Mouse (Mus musculus): Measurements from ENCODE around the gene Rxfp4. TPM values are rescaled to one million over a fixed set of nuclear protein-coding genes. Genes with fewer than 3 reads are reported as not detected.

The Rxfp4 gene
- total RNA-seq, 2 experiments from 2014 or later, result not detected

DNA sequence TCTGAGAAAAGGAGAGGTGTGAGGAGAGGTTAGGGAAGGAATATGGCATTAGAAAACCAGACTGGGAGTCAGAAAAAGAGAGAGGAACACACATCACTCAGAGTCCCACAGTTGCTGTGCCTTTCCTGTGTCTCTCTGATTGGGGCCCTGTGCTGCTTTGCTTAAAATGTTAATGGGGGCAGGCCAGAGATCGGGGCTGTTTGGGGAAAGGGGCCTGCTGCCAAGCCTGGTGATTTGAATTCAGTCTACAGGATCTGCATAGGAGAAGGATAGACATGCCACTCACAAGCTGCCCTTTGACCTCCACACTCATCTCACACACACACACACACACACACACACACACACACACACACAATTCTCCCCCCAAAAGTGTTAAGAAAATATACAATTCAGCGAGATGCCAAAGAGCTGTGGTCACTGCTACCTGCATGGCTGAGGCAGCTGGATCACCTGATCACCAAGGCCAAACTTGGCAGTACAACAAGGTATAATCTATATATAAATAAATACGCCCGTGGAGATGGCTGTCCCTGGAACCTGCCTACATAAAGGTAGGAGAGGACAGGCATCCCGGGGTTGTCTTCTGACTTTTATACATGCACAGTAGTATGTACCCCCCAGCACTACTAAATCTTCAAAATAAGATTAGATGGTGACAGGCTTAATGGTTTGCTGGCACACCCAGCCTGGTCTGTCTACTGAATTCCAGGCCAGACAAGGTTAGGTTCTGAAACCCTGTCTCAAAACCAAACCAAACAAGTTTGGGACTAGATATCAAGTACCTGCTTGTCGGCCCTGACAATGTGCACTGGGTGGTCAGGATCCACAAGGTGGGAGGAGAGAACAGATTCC is 801 bp upstream of the Rxfp4 start:
- ATAC-seq (replicated peaks; ENCODE audit: poor library complexity), result no peak

DNA sequence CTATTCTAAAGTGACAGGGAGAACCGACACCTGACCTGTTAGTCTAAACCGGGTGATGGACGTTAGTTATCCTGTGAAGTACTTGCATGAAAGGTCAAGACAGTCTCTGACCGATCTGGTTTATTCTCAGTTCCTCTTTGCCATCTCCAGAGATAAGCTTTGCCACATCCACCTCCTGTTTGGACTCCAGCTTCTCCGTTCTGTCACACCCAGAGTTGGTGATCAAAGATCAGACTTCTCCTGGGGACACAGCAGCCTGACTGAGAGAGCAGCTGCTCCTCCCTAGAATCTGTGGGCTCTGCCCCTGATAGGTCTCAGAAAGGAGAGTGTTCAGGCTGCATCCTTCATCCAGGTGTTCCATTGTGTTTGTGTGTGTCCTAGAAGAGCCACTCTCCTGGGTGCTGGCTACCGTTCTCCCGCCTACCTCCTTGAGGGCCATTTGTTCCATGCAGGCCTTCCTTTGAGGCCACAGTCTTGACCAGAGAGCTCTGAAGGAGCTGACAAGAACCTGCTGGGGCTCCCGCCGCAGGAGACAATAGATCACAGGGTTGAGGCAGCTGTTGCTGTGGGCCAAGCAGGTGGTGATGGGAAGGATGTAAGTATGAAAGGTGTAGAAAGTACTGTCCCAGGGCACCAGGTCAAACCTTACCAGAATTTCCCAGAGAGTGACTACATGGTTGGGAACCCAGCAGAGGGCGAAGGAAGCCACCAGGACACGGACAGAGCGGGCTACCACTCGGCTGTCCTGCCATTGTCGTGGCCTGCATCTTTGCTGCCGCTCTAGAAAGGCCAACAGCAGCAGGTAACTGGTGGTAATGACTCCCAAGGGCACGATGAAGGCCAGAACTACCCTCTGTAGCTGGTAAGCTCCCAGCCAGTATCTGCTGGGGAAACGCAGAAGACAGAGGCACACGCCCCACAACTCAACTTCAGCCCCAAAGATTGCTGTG is 998 bp downstream of the Rxfp4 start:
- 0 out of 2 replicates have a peak, but pooled peaks have one; percentile 18 for ATAC-seq (replicated peaks; ENCODE audit: poor library complexity)

DNA sequence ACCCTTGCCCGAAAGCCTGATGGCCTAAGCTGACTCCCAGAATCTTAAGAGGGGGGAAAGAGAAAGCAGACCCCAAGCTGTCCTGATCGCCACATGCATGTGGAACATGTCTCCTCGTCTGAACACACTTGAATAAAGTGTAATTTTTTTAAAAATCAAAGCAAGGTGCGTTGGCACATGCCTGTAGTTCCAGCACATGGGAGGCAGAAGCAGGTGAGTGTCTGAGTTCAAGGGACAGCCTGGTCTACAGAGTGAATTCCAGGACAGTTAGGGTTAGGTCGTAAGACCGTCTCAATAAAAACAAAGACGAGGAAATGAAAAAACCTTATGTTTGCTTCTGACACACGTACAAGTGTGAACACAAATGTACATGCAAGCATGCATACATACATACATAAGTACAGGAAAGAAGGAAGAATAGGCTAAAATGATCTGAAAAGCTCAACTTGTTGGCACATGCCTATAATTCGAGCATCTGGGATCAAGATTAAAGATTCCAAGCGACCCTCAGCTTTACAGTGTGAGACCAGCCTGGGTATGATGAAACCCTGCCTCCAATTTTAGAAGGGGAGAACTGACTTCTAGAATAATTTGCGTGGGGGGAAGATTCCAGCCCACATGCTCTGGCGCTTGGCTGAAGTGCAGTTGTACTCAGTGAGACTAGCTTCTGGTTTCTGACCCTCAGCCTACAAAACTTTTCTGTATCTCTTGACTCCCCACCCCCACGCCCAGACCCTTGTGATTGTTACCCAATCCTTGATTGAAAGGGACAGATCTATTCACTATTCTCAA is 2.0 kb downstream of the Rxfp4 start:
- no peak for ATAC-seq (replicated peaks; ENCODE audit: poor library complexity)

DNA sequence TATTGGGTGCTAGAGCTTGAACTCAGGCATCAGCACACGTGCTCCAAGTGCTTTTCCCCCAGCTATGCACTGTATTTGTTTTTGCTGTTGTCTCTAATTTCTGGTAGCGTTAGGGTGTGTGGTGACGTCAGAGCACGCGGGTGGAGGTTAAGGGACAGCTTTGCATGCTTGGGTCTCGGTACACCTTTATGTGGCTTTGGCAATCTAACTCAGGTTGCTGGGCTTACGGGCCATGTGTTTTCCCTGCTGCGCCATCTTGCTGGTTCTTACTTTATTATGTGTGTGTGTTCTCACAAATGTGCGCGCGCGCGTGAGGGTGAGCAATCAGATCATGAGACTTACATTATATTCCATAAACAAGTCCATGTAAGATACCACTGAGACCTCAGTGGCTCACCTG is 3.0 kb downstream of the Rxfp4 start:
- no peak for ATAC-seq (replicated peaks; ENCODE audit: poor library complexity)

DNA sequence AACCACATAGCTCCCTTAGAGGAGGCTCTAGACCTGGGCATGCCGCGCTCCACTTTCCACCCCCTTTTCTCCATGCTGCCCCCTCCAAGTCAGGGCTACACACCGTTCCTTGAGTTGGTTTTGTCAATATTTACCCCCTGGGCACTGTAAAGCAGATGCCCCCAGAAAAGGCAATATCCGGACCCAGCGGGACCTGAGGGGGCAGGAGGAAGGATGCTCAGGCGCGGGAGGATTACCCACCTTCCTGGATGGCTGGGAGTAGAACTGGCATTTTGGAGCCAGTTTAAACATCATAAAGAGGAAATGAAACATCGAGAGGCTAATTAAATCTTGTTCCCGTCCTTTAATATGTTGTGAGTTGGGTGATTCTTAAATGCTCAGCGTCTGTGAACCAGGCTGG is 3.8 kb downstream of the Rxfp4 start:
- no peak for ATAC-seq (replicated peaks; ENCODE audit: poor library complexity)

DNA sequence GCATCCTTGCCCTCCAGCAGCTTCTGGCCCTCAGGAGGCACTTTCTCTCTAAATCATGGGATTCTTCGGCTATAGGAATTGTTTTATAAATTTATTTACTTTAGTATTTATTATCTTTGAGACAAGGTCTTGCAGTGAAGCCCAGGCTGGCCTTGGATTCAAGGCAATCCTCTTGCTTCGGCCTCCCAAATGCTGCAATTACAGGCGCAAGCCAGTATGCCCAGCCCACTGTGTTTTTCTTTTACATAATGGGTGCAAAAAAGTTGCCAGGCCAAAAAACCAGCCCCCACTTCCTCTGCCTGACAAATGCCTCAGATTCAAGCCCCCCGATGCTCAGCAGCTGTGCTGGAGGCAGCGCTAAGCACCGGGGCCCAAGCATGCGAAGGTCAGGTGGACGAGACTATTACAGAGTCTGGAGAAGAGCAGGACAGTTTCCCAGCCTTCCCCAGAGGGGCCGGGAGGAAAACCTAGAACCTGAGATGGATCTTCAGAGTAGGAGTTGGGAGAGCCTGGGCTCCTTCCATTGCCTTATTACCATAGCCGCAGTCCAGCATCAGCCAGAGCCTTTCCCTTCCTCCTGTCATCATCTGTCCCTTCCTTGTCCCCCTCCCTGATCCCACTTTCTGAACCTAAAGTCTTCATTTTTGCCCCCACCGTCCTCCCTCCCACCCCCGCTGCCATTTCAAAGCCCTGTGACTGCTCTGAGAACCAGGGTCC is 4.3 kb downstream of the Rxfp4 start:
- no peak for ATAC-seq (replicated peaks; ENCODE audit: poor library complexity)

DNA sequence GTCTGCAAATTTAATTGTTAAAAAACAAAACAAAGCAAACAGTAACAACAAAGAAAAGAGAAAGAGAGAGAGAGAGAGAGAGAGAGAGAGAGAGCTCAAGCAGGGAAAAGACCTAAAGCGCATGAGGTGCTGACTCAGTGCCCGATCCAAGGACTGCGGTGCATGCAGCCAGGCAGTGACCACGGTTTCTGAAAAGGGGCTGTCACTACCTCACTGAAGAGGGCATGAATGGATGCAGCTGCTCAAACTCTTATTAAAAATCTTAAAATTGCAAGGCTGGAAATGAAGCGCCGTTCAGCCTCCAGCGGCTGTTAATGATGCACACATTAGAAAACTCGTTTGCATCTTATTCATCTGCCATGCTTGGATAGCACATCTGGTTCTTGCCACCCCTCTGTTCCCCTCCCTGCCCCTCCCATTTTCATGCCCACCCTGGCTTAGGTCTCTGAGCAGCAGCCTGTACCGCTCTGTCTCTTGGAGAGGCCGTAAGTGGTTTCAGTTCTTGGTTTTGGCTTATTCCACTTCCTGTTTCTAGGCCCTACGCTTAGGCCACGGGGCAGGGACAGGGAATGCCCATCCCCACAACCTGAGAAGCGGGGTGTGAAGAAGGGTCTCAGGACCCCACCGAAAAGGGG is 5.0 kb downstream of the Rxfp4 start:
- ATAC-seq (replicated peaks; ENCODE audit: poor library complexity), result peak; percentile 59

DNA sequence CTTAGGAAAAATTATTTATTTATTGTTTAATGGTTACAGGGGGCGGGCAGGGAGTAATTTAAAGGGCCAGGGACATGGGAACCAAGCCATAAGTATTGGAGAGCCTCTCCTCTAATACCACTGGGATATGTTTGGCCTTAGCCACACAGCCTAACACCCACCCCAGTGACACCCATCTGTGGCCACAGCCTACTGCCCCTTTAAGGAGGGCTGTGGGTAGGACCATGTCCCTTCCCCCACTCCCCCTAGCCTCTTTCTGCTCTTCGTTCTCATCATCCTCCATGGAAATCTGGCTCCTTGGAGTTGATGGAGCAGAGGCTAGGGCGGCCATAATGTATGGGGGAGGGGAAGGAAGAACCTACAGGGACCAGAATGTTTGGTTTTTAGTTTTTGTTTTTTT is 5.9 kb downstream of the Rxfp4 start:
- ATAC-seq (replicated peaks; ENCODE audit: poor library complexity), result no peak

DNA sequence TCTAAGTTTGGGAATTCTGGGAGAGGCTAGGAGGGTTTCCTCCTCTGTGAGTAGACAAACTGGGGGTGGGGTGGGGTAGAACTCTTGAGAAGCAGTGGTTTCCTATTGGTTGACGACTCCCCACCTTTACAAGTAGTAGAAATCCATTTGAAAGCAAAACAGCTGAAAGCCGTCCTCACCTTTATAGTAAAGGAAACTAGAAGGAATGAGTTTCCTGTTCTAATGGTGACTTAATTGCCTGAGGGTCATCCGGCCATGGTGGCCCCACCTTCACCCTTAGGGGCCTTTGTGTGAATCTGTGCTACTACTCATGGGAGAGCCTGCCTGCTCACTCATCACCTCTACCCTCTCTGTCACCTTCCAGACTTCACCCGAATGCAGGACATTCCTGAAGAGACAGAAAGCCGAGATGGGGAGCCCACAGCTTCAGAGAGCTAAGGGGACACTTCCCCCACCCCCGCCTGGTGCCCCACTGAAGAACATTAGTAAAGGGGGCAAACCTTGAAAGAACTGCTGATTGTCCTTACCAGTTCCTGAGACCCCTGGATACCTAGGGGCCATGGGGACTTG is 6.4 kb downstream of the Rxfp4 start:
- no peak for ATAC-seq (replicated peaks; ENCODE audit: poor library complexity)

DNA sequence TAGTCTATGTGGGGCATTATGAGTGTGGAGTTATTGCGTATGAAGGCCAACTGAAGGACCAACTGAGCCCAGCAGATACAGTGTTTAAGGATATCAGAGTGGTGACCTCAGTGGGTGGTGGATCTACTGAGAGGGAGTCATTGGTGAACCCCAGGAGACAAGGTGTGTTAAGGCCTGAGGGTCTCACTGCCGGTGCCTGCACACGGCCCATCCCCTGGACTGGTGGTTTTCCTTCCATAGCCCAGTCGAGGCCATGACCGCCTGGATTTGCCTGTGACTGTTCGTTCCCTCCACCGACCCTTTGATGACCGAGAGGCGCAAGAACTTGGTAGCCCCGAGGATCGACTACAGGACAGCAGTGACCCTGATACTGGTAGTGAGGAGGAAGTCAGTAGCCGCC is 7.0 kb downstream of the Rxfp4 start:
- ATAC-seq (replicated peaks; ENCODE audit: poor library complexity), result no peak

DNA sequence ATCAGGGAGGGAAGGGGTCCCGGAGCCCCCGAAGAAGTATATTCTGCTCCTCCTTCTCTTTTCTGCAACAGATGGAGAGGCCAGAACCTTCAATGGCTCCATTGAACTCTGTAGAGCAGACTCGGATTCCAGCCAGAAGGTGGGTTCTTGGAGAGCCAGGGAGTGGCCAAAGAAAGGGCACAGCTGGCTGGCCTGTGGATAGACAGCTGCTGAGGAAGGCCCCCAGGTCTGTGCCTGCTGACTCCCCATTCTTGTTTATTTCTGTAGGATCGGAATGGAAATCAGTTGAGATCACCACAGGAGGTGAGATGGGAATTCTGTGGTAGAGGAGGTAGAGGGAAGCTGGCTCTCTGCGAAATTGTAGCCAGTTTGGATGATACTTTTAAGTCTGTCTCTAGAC is 9.9 kb downstream of the Rxfp4 start:
- ATAC-seq (replicated peaks; ENCODE audit: poor library complexity), result no peak

DNA sequence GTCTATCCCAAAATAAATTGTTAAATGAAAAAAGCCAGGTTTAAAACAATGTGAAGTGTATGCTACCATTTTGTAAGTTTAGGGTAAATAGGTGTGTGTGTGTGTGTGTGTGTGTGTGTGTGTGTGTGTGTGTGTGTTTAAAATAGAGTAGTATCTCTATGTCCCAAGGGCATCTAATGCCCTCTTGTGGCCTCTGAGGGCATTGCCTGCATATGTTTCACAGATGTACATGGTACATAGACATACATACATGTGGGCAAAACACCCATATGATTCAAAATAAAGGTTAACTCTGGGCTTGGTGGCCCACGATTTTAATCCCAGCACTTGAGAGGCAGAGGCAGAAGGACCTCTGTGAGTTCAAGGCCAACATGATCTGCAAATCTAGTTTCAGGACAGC is 12.3 kb downstream of the Rxfp4 start:
- ATAC-seq (replicated peaks; ENCODE audit: poor library complexity), result peak; percentile 92

DNA sequence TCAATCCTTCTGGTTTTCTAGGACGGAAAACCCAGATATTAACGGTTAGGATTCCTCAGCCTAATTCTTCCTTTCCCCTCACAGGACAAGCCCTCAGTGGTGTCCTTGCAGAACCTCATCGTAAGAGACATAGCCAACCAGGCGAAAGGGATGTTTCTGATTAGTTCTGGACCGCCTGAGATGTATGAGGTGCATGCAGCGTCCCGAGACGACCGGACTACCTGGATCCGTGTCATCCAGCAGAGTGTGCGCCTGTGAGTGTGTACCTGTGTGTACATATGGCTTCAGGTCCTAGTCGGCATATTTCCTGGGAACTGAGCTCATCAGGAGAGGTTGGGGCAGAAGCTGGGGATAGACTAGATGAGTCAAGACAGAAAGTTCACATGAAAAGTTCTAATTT is 13.7 kb downstream of the Rxfp4 start:
- no peak for ATAC-seq (replicated peaks; ENCODE audit: poor library complexity)

DNA sequence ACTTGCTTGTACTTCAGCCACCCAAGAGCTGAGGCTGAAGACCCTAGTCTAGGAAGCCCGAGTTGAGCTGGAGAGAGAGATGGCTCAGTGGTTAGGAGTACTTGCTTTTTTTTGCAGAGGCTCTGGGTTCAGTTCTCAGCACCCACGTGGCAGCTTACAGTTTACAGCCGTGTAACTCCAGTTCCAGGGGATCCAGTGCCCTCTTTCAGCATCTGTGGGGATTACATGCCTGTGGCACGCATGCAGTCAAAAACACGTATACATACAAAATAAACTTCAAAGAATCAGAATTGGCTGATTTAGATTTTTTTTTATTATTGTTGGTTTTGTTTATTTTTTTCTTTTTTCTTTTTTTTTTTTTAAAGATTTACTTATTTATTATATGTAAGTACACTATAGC is 15.8 kb downstream of the Rxfp4 start:
- ATAC-seq (replicated peaks; ENCODE audit: poor library complexity), result no peak

DNA sequence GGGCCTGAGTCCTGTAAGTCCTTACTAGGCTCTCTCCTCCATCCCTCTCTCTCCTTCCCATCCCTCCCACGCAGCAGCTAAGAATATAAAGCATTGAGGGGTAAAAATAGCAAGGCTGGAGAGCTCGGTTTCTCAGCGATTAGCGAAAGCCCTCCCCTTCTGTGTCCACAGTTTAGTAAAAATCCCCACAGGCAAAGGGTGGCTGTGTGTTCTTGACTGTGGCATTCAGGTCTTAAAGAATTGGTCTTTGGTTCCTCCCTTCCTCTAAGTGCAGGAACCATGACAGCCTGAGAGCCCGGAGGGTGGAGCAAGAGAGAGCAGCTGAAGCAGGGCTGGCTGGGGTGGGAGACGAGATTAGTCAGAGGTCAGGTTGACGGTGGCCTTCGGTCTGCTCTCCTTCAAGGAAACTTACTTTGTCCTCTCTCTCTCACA is 16.4 kb downstream of the Rxfp4 start:
- ATAC-seq (replicated peaks; ENCODE audit: poor library complexity), result no peak

DNA sequence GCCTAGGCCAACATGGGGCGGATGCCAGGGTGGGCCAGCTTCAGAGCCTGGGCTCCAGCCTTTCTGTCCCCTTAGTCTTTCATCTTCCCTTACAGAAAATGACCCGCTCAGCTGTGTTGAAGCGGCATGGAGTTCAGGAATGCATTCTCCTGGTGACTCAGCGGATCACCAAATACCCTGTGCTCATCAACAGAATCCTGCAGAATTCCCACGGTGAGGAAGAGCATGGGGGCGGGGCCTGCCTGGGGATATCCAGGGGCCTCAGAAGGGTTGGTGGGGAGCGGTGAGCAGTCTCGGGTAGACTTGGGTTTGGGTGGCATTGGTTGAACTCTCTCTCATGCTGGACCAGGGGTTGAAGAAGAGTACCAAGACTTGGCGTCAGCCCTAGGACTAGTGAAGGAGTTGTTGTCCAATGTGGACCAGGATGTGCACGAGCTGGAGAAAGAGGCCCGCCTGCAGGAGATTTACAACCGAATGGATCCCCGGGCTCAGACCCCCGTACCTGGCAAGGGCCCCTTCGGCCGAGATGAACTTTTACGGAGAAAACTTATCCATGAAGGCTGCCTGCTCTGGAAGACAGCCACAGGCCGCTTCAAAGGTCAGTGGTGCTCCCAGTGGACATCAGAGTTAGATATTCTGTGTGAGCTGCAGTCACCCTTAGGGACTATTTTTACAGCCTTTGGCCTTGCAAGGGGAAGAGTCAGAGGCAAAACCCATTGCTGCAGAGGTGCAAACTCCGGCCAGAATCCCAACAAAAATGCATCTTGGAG is 17.3 kb downstream of the Rxfp4 start:
- no peak for ATAC-seq (replicated peaks; ENCODE audit: poor library complexity)

DNA sequence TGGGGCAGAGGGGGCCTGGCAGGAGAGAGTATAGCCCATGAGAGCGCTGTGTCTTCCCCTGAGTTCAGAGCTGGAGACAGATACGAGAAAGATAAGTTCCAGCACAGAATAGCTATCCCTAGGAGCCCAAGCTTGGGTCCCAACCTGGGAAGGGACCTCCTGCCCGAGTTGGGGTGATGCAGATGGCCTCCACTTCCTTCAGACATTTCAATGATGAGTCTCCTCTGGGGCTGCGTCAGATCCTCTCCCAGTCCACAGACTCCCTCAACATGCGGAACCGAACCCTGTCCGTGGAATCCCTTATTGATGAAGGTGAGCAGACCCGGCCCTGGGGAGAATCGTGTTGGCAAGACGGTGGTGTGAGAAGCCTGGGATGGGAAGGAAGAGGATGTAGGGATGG is 19.9 kb downstream of the Rxfp4 start:
- no peak for ATAC-seq (replicated peaks; ENCODE audit: poor library complexity)

DNA sequence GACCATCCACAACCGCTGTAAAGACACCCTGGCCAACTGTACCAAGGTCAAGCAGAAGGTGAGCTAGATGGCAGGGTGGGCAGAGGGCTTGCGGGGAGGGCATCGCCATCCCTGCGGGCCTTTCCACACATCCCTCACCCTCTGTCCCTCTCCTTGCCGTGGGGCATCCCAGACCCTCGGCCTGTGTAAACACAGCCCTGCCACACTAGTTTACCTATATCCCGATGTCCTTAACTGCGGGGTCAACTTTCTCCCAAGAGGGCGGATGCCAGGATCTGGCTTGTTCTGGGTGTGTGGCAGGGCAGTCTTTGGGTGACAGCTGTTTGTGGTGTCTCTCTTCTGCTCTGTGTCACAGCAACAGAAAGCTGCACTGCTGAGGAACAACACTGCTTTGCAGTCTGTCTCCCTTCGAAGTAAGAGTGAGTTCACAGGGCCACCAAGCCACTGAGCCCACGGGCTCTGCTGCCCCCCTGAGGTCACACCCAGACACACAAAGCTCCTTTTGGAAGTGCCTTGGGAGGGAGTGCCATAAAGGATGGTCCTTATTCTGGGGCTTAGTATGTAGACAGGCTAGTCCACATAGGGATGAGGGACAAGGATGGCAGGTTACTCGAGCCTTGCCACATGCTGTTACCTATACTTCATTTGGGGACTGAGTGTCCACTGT is 20.9 kb downstream of the Rxfp4 start:
- ATAC-seq (replicated peaks; ENCODE audit: poor library complexity), result peak; percentile 78
